Mouse (Mus musculus) natural killer cell, adult 2 months (primary cell): Measurements from ENCODE around the gene Cdkn3.
"Not testable (repeated sequence)": the region's sequence is repeated elsewhere in the genome, so short reads cannot be mapped to it uniquely, and the experiment has no call there.

ENCODE experiments used
- DNase-seq, 2 experiments: peaks; one replicate each; pipeline ENCODE4 v3.0.0; 2022; ENCODE audit warnings: low spot score in 2 of 2

The Cdkn3 gene

DNA sequence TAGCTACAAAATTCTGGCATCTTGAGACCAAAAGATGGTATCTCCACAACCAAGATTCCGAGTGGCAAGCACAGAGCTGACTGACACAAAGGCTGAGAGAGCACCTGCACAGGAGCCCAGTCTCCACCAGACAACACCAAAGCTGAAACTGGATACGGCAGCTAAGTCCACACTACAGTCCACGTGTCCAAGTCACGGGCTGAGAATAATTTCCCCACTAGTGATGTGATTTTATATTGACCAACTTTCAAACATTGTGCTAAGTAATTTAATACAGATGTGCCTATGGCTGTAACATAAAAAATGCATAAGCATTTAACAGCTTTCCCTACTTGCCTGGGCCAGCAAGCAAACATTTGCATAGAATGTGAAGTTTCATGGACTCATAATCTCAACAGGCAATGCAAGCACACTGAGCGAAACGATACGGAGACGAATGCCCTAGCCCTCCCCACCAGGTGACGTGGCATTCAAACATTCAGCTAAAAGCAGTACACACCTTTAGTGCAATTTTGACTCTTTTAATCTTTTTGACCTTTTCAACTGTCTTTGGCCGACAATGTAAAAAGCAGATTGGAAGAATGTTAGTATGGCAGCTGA is 23.1 kb downstream of the Cdkn3 start:
- DNase-seq: no peak

DNA sequence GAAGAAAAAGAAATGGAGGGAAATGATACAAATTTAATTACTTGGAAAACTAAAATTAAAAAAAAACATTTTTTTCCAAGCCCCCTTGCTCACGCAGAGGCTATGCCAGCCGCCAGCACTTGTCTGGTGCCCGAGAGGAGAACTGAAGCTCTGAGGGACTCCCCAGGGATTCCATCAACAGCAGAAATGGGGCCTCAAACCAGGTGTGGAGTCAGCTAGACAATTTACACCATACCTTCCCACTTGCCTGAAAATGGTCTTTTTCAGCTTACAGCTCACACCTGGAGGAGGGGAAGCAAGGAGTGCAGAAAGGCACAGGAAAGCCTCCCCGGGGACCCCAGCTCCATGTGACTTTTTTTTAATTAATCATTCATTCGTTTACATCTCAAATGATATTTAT is 24.9 kb downstream of the Cdkn3 start:
- DNase-seq: no peak

DNA sequence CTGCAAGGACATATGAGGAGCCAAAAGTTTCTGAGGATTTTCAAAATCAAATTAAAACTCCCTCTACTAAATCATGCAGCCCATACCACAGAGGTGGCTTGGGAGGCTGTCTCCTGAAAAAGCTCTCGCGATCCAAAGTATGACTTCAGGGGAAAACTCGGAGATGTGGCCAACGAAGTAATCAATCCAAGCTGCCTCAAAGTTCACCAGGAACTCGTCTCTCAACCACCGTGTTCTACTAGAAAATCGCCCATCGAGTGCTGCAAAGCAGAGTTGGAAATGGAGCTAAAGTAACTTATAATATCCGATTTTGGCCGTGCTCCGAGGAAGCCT is 27.1 kb downstream of the Cdkn3 start:
- no peak for DNase-seq

DNA sequence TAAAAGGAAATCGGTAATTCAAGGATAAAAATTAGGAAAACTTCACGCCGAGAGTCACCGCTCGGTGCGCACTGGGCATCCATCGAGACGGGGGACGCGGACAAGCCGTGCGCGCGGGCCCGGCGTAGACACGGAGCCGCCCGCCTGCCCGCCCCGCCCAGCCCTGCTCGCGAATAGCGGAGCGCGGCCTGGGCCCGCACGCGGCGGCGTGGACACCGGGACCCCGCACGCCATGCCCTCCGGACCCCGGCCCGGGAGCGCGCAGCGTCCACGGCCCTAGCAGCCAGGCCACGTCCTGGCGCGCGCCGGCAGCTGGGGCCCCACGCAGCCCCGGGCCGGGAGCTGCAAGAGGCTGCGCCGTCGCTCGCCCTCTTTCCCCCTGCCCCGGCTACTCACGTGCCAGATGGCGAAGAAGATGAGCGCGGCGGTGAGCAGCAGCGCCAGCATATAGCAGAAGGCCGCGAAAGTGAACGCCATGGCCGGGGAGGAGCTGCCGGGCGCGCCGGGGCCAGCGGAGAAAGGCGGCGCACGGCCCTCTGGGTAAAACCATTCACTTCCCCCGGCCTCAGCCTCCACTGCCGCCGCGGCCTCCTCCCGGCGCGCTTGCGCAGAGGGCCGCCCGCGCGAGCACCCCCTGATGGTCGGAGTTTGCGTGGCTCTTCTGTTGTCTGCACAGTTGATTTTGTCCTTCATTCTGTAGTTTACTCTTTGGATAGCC is 27.6 kb downstream of the Cdkn3 start, which contains the start of gene Cnih1:
TSS of gene Cnih1 (minus strand) at position 625 of the 718 bp plus-strand sequence.
- peak; percentile 84 to 91 for DNase-seq

DNA sequence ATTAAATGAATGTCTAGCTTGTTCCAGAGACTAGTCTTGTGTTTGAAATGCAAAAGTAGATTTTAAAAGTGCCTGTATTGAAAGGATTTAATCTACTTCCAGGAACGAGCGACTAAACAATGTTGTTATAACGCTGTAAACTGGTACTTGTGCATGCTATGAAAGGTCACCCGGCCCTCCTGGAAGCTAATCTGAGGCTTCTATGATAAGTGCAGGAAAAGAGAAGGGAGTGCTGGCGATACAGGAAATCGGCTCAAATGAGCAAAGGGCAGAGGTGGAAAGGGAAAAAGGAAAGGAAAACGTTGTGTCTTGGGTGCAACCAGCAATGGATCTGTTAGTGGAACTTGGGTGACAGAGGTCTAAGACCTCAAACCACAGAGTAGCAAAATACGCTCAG is 28.2 kb downstream of the Cdkn3 start:
- DNase-seq: no peak

DNA sequence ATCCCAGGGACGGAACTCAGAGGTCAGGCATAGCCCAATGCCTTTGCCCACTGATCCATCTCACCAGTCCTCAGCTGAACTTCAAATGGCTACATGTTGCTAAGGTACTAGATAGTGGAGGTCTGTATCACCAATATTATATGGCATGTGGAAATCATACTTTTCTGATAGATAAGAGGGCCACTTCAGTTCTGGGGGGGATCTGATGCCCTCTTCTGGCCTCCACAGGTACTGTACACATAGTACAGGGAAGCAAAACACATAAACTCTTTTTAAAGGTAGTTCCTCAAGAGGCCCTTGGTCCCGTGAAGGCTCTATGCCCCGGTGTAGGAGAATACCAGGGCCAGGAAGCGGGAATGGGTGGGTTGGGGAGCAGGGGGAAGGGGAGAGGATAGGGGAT is 30.0 kb downstream of the Cdkn3 start:
- DNase-seq: peak; percentile 17 to 43

DNA sequence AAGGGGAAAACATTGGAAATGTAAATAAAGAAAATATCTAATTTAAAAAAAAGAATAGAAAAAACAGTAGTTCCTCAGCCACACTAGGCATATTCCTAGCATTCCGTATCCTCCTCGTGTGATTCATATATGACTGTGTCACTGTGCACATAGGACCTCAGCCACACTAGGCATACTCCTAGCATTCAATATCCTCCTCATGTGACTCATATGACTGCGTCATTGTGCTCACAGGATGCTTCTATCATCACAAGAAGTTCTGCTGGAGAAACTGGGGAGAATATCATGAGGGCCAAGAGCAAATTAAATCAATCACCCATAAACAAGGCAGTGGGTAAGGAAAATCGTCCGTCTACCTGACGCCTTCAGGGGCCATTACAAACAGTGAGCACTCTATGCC is 30.4 kb downstream of the Cdkn3 start:
- DNase-seq: no peak

DNA sequence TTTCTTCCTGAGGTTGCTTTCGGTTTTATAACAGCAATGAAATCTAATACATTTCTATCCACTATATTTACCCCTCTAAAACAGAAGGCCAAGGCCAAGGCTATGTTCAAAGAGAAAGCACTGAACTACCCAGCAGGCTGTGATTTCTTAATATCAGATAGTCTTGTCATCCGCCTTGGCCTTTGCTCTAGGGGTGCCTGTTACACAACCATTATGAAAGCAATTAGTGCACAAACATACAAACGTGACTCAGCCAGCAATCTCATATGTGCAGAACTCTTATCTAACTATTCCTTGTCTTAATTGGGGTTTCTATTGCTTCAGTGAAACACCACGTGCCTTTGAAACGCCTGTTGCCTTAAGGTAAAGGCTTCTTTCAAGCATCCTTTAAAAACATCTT is 33.8 kb downstream of the Cdkn3 start:
- no peak for DNase-seq

DNA sequence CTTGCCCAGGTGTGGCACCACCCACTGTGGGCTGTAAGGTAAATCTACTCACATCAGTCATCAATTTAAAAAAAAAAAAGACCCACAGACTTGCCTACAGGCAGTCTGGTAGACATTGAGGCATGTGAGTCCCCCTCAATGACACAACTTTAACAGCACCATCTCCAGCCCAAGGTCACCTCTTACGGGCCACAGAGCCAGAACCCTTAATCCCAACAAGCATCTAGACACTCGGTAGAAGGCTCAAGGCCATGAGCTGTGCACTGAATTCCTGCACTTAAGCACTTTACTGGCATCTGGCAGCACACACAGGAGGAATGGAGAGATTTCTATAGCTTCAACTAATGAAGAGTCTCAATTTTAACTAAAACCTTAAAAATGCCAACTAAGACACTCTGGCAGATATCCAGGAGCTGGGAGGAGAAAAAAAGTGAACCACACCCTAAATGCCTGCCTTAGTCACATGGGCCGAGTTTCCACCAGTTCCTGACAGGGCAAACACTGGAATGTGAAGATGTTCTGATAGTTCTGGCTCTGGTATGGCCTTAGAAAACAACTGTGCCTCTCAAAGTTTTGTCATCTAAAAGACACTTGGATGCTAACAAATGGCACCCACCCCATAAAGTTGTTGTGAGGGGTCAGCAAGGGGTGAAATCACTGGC is 40.5 kb downstream of the Cdkn3 start:
- DNase-seq: no peak

DNA sequence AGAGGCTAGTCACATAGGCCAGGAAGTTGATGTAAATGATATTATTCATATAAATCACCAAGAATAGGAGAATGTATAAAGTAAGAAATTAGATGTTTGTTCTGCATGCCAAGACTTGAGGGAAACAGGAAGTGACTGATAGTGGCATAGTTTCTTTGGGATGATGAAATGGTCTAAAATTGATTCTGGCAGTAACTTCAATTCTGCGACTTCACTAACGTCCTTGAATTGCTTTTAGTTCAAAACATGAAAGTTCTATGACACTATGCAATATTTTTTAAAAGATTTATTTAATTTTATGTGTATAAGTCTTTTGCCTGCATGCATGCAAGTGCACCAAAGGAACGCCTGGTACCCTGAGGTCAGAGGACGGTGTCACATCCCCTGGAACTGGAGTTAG is 42.9 kb downstream of the Cdkn3 start:
- no peak for DNase-seq

DNA sequence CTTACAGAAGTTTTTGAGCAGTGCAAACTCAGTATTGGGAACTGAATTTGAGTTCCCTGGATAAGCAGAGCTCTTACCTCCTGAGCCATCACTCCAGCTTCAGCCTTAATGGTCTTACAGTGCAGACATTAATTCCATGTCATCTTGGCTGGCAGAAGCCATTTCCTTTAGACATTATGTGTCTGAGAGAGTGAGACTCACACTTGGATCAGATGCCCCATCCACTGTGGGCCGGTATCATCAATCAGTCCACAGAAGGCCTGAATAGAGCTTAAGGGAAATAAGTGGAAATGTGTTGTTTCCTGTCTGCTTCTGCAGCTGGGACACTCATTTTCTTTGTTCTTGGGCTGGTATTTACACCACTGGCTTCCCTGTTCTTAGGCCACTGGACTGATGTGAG is 43.5 kb downstream of the Cdkn3 start:
- no peak for DNase-seq

DNA sequence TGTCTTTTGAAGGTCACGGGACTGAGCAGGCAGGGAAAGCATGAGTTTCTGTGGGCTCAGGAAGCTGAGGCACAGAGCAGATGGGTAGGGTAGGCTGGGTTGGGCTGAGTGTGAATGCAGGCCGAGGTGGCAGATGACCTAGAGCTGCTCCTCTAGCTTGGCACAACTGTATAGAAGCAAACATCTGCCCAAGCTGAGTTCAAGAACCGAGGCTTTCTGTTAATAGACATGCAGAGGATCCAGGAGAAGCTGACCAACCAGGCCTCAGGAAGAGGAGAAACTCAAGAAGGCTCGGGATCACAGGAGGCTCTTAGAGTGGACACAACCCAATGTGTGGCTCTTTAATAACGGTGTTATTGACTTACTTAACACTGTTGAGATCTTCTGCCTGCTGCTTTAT is 45.8 kb downstream of the Cdkn3 start:
- no peak for DNase-seq

DNA sequence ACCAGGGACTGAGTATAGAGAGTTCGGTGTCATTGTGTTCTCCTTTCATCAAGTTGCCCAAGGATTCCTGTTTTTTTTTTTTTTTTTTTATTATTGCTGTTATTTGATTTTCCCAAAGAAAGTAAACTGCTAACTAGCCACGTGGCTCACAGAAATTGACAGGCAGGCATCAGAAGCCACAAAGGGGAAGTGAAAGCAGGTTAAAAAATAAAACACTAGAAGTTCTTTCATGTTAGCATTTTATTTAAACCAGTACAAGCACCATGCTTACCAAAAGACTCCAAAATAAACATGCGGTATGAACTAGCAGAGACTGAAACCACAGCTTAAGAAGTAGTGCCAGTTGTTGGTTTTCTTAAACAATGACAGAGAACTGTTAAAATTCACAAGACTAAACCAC is 47.6 kb downstream of the Cdkn3 start:
- DNase-seq: no peak

DNA sequence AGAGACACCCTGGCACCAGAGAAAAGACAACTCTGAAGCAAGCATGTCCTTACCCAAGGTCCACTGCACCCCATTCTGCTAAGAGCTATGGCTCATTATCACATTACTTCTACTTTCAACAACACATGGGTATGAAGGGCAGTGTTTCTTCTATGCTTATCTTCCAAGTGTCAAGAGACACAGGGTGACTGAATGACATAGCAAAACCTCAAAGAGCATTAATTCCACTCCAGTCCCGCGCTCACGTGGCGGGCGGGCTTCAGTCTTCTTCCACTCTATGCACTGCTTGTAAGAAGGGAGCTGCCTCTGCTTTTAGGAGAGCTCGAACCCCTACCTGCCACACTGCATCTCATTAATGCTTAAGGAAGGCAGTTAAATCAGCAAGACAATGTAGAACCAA is 55.3 kb downstream of the Cdkn3 start:
- DNase-seq: no peak

DNA sequence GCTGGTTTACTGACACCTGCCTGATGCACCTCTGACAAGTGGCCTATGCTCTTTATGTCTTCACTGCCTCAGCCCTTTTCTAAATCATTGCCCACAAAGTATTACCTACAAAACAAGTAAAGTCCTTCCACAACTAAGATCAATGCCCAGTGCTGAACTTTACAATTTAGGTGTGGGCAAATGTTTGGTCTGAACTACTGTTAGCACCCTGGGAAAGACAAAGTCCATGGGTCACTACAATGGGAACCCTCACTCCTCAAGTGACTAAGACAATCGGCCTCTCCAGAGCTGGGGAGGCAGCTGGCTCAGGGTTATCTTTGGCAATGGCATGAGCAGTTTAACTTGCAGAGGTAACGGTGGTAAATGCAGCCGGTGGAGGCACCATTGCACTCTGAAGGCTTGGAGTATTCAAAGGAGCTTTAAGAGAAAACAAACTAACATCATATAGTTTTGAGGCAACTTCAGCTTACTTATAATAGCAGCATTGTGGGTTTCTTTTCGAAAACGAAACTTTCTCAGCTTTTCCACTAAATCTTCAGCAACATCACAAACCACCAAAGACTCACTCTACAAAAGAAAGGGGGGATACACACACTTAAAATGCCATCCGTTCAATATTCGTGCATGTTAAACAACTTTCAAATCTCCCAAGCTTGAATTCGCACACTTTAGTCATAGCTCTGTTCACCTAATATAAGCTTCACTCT is 56.7 kb downstream of the Cdkn3 start:
- DNase-seq: no peak

DNA sequence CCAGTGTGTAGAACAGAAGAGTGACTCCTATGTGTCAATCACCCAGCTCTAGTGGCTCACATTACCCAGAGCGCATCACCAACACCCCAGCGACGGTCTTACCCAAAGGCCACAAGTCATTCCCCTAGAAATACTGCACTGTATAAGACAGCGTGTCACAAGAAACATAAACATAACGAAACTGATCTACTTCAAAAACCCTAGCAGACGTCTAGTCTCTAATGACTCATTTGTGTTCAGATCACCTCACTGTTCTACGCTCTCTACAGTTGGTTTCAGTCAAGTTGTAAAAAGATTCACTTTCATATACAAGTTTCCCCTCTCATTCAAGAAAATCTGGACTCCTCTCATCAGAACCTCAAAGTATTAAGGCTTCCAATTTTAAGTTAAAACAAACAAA is 58.4 kb downstream of the Cdkn3 start:
- no peak for DNase-seq

DNA sequence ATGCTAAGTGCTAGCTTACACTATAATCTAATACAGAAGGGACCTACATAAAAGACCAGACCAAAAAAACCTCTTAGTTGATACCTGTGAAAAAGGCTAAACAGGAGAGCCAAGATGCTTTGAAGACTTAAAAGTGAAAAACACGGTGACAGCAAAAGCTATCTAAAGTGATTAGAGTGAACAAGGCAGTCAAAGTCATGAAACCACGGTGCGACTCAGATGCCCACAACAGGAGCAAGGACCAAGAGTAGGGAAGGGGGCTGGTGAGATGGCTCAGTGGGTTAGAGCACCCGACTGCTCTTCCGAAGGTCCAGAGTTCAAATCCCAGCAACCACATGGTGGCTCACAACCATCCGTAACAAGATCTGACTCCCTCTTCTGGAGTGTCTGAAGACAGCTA is 59.6 kb downstream of the Cdkn3 start:
- not testable (repeated sequence) for DNase-seq
